Mouse (Mus musculus) layer of hippocampus, adult 18-20 months (tissue): Measurements from ENCODE around the gene Cotl1. TPM values are rescaled to one million over a fixed set of nuclear protein-coding genes. Genes with fewer than 3 reads are reported as not detected.

Source experiments
- DNase-seq, 2 experiments: peaks; one replicate each; pipeline ENCODE4 v3.0.0; 2022; ENCODE audit warnings: low spot score in 2 of 2
- total RNA-seq, 2 experiments: library from RNA; stranded (reverse); gene quantifications; 2 replicates each; pipeline ENCODE4 v1.2.3; 2021

Cotl1 gene
- total RNA-seq, 2 experiments from 2014 or later = 151 to 155 TPM

DNA sequence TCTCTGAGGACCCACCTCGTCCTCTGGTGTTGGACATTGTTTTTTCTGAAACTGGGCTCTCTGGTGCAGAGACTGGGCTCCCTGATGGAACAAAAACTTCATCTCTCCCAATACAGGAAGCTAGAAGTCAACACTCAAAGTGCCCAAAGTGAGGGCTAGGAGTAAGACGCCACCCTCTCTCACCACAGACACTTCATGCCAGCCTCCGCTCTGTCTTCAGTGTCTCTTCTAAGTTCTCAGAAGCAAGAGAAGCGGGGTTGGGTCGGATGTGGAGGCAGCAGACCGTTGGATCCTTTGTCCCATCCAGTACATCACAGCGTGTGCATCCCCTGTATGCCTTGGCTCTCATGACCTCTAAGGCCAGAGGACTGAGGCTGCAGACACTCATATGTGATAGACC, 50.8 kb downstream of the Cotl1 start:
- DNase-seq = no peak

- DNase-seq = no peak
Measured at GRCm38 (mm10) chr8:119788607-119789381, 51.5 kb downstream of the Cotl1 start.

GRCm38 (mm10) chr8:119787341-119787740, 53.0 kb downstream of the Cotl1 start:
- DNase-seq = no peak

GRCm38 (mm10) chr8:119786871-119787270, 53.5 kb downstream of the Cotl1 start:
- no peak for DNase-seq

GRCm38 (mm10) chr8:119785764-119786405, 54.5 kb downstream of the Cotl1 start:
- peak; percentile 74 to 79 for DNase-seq

GRCm38 (mm10) chr8:119784676-119785075, 55.7 kb downstream of the Cotl1 start:
- no peak for DNase-seq

- DNase-seq = no peak
Measured at GRCm38 (mm10) chr8:119784141-119784574, 56.2 kb downstream of the Cotl1 start.

DNA sequence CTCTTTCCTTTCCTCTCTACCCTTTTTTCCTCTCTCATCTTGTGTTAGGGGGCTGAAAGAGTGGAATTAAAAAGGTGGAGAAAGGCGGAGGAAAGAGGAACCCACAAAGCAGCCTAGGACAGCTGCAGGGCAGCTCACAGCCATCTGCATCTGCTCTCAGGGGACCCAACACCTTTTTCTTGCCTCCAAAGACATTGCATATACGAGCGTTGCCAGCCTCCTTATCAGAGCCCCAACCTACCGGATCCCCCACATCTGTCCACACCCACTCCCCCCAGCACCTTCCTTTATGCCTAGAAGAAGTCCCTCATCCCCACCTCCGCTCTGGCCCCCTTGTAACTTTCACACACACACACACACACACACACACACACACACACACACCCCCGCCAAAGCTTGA, 56.8 kb downstream of the Cotl1 start:
- no peak for DNase-seq

DNA sequence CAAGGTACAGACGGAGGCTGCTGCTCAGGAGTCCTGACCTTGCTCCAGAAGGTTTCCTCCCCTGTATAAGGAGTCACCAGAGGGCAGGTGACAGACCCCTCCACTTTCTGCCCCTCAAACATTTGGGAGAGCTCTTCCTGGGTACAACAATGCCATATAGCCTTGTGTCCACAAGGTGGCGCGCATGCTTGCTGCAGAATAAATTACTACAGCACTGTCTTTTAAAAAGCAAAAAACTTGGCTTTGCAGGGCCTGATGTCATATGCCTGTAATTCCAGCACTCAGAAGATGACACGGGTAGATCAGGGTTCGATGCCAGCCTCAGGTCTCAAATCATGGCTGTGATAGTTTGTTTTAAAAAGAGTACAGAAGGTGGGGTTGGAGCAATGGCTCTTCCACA, 57.6 kb downstream of the Cotl1 start:
- DNase-seq = peak; percentile 60 to 89

DNA sequence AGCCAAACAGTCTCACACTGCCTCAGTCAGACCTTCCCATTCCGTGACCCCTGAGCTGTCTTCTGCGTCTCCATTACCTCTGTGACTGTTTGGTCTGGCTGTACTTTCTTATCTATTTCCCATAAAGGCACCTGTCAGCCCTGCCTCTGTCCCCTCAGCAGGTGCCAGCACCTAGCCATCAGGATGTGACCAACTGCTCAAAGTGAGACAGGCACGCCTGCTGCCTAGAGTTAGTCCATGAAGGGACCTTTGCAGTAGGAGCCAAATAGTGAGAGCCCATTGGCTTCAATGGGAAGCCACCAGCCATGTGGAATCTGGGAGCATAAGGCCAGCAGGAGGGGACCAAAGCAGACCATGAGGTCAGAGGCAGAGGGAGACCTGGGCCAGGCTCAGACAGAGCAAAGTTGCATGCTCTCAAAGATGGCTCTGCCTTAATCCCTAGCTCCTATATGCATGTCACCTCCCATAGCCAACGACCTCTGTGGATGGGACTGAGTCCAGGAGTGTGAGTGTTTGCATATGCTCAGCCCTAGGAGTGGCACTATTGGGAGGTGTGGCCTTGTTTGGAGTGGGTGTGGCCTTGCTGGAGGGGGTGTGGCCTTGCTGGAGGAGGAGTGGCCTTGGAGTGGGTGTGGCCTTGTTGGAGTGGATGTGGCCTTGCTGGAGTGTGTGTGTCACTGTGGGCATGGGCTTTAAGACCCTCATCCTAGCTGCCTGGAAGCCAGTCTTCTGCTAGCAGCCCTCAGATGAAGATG, 59.1 kb downstream of the Cotl1 start:
- DNase-seq = no peak

GRCm38 (mm10) chr8:119780402-119781049, 59.8 kb downstream of the Cotl1 start:
- DNase-seq = no peak

- peak; percentile 73 to 93 for DNase-seq
Measured at GRCm38 (mm10) chr8:119779013-119779737, 61.2 kb downstream of the Cotl1 start.

DNA sequence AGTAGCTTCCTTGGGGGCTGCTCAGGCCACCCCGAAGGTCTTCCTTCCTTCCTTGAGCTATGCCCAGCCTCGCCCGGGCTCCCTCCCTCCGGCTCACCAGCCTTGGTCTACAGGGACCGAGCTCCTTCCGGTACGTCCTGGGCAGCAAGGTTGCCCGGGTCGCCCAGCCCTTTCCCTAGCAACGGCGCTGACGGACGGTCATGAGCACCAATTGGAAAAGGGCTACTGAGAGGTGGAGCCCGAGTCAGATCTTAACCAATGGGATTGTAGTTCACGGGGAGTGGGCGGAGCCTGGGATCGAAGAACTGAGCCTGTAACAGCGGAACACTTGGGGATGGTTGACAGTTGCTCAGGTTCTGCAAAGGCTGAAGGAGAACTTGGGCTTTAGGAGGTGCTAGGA, 62.1 kb downstream of the Cotl1 start, which contains the start of gene Tldc1:
Gene Tldc1 (minus strand): TSS at position 154 of the 400 bp plus-strand sequence.
- peak; percentile 98 to 100 for DNase-seq

DNA sequence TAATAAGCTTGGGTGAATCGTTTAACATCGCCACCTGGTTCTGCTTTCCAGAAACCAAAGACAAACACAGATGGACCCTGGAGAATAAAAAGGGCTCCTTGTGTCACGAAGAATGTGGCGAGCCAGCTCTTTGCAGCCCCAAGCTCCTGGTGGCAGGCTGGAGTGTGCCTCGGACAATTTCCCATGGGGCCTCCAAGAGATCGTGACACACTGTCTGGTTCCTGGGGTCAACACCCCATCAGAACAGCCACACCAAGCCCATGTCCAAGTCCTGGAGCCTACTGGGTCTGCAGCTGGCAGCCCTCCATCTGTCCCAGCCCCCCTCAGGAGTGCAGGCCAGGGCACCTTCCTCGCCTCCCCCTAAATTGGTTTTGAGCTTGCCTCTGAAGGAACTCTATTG, 62.6 kb downstream of the Cotl1 start:
- DNase-seq = no peak

DNA sequence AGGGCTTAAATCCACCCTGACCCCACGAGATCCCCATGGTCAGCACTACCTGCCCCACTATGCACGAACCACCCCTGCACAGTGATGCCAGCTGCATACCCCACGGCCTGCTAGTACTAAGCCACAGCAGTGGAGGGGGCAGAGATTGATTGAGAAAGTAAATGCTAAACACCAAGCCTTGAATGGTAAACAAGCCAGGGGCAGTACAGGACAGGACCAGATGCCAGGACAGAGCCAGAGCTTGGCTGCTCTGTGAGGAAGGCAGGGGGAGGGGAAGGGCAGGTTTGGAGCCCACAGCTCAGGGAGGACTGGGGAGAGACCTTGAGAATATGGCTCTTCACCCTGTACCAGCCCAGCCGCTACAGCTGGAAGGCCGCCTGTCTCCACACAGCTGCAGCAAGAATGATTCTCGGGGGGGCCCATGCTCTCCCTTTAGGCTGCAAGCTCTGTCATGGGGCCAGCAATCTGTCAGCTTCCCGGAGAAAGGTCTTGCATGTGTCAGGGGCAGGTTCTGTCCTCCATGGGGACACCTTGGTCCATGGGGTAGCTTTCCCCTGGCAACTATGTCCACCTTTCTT, 63.6 kb downstream of the Cotl1 start:
- DNase-seq = no peak

DNA sequence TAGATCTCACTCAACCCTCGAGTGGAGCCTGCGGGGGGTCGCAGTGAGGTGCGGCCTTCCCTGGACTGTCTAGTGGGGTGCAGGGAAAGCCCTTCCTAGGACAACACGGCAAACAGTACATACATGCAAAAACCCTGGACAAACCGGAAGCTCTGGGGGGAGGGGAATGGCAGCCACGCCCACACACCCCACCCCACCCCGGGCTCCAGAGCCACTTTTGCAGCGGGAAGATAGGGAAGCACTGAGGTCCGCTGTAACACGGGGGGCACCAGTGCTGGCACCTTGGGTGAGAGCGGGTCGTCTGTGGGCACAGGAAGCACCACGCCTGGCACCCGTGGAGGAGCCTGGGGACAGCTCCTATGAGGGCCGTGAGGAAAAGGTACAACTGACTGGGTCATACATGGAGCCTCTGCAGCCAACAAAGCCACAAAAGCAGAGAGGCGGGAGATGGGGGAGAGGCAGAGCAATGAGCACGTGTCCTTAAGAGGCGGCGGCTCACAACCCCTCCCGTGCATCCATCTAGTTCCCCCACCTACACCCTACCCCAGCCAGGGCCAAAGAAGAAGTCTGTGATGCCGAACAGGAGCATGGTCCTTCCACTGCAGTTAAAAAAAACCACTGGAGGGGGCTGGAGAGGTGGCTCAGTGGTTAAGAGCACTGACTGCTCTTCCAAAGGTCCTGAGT, 74.4 kb downstream of the Cotl1 start:
- no peak for DNase-seq

DNA sequence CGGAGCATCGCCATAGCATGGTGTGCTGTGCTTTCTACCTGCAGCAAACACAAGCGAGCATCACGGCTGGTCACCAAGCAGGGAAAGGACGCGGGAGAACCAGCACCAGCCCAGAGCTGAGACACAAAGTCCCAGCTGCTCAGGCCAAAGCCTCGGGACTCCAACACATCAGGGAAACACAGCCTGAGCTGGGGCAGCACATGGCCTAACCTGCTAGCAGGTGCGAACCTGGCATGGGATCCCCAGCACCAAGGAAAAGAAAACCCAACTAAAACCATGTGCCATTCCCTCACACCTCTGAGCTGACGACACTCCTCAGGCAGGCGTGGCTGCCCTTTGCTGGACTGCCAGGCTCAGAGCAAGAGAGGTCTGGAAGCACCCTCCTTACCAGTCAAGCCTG, 75.0 kb downstream of the Cotl1 start:
- no peak for DNase-seq

GRCm38 (mm10) chr8:119762226-119763220, 77.8 kb downstream of the Cotl1 start:
- no peak for DNase-seq

DNA sequence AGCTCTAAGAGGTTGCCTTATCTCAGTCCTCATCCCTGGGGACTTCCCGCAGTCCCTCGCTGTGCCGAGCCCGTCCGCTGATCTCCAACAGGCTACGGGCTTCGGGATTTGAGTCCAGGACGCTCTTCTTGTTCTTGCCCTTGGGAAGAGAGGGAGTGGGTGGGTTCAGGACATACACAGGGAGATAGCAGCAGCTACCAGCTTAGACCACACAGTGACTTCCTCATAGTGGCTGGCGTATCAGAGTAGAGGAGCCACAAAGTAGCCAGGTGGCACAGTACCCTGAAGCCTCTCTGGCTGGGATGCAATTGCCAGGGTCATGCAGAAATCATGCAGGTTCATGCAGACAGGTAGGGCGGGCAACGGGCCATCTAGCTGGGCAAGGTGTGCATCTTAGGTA, 78.7 kb downstream of the Cotl1 start:
- no peak for DNase-seq
